Mouse (Mus musculus) yolk sac, embryonic 10.5 days (tissue): ENCODE data around the gene Arpc1b.

ENCODE experiments used
- DNase-seq: peaks from one replicate; pipeline ENCODE4 v3.0.0-alpha.2; 2017; ENCODE audit warnings: low spot score

The Arpc1b gene

DNA sequence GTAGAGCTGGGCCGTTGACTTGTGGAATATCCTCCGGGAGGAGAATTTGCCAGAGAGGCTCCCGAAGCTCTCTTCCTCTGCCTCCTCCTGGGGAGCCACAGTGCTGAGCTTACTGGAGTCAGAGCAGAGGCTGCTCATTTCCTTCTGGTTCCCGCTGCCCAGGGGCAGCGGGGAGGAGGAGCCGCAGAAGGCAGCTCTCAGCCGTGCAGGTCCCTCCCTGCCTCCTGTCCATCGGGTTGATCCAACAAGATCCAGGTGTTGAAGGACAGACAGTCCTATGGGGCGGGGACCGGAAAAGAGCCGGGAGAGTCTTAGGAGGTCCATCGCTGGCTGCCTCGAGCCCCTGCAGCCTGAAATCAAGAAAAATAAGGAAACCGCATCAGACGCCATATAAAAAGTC, 51.2 kb downstream of the Arpc1b start:
- no peak for DNase-seq

DNA sequence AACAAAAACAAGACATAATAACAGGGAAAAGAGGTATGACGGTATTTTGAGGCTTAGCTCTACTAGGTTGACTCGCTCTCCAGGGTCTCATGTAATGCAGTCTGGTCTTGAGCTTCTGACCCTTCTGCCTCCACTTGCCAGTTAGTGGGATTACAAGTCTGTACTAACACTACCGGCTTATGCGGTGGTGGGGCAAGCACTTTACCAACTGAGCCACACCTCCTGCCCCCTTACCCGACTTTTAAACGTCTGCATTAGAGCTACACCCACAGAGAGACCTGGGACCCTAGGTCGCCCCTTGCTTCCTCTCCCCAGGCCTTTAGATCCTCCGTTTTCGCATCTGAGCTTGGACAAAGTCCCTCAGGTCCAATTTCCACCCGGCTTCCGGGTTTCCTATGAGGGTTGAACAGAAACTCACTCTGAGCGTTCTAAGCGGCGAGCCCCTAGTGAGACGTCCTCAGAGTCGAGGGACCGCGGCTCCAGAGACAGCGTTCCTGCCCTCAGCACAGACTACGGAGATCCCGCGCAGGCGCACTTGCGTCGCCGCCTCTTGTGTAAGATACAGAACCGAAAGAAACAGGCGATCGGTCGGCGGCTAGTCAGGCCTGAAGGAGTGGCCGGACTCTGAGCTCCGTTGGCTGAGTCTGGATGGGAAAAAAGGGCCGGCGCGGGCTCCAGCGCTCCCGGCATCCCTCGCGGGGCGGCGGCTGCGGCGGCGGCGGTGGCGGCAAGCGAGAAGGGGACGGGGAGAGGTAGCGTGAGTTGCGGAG, 52.7 kb downstream of the Arpc1b start, which contains the start of the genes Ptcd1 and Cpsf4:
Ptcd1 (minus strand) TSS at position 573 of the 770 bp plus-strand sequence.
Cpsf4 (plus strand) TSS at position 678 of the 770 bp plus-strand sequence.
- DNase-seq: peak; percentile 98

DNA sequence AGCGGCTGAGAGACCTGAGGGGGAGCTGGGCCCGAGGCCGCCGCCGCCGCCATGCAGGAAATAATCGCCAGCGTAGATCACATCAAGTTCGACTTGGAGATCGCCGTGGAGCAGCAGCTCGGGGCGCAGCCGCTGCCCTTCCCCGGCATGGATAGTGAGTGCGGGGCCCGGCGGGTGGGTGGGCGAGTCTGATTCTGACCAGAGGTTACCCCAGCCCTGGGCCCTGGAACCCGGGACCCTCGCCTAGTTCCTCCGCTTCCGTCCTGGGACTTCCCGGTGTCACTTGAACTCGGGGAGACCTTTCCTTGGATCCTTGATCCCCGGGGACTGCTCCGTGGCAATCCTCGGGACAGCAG, 53.3 kb downstream of the Arpc1b start:
- DNase-seq: no peak

DNA sequence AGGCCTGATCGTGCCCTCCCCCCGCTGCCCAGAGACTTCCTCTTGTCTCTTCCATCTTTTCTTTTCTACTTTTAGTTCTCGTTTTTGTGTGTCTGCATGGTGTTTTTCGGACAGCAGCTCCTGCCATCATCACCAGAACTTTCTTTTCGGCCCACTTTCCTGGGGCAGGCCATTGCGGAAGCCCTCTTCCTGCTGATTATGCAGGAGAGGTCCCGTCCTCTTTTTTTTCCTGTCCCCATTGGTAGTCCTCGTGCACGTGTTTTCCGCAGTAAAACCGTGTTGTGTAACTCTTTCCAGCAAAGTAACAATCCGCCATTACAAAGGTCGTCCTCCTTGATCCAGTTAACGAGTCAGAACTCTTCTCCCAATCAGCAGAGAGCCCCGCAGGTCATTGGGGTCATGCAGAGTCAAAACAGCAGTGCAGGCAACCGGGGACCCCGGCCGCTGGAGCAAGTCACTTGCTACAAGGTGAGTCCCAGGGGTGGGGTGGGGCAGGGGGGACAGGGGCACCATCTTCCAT, 64.5 kb downstream of the Arpc1b start:
- DNase-seq: peak; percentile 69
